In genomic region chr2:31638581-31639465, GRCm38 (mm10) we compare ENCODE assay signal across 14 mouse cellular contexts. TPM values are rescaled to one million over a fixed set of nuclear protein-coding genes. Genes with fewer than 3 reads are reported as not detected.
DNase-seq lines count a peak whose midpoint lies in the region; ATAC-seq and TF ChIP-seq lines count a peak whose summit lies in the region.
"Had no signal": no experiment of that assay in that cellular context is flagged by ENCODE, and none has a peak within 500 bp of the region (broad histone marks: within the 10 kb centered on the region; RNA-seq: fewer than 3 reads in every experiment).

No protein-coding gene starts in this region.

- no peak overlapping the region for H3K27ac ChIP-seq in lung, embryonic 14.5 days (ENCODE audit: low read depth)
- 0 out of 2 replicates have a peak overlapping the region, but pooled peaks have one; percentile 11 for H3K27ac ChIP-seq in embryonic facial prominence, embryonic 12.5 days
- H3K27ac ChIP-seq in limb, embryonic 10.5 days, result no peak overlapping the region
- no peak overlapping the region for H3K27ac ChIP-seq in neural tube, embryonic 12.5 days
- H3K27ac ChIP-seq: limb, embryonic 15.5 days had no signal

- H3K9me3 ChIP-seq in lung, embryonic 14.5 days (ENCODE audit: low read depth, low read length), result no peaks in the 10 kb centered on the region
- no peaks in the 10 kb centered on the region for H3K9me3 ChIP-seq in embryonic facial prominence, embryonic 12.5 days
- no peaks in the 10 kb centered on the region for H3K9me3 ChIP-seq in limb, embryonic 10.5 days (replicated peaks)
- no peaks in the 10 kb centered on the region for H3K9me3 ChIP-seq in neural tube, embryonic 12.5 days
- H3K9me3 ChIP-seq: limb, embryonic 15.5 days had no signal

- peaks cover 100% of the 10 kb centered on the region for H3K27me3 ChIP-seq in lung, embryonic 14.5 days (ENCODE audit: insufficient read depth, low read length)
- peaks cover 100% of the 10 kb centered on the region for H3K27me3 ChIP-seq in embryonic facial prominence, embryonic 12.5 days
- peaks cover 100% of the 10 kb centered on the region for H3K27me3 ChIP-seq in limb, embryonic 10.5 days (ENCODE audit: low read depth, poor library complexity, severe bottlenecking)
- H3K27me3 ChIP-seq in neural tube, embryonic 12.5 days (replicated peaks), result peaks cover 96% of the 10 kb centered on the region

- no peak for DNase-seq in lung, embryonic 14.5 days
- no peak for DNase-seq in lung, postnatal 14 days
- peak; percentile 59 for DNase-seq in limb, embryonic 10.5 days (ENCODE audit: low spot score)
- DNase-seq in adrenal gland, postnatal 10 days, result no peak
- no peak for DNase-seq in testis, postnatal 14 days (ENCODE audit: low spot score)
- DNase-seq in urinary bladder, postnatal 4 days (ENCODE audit: low spot score in 2 of 2), result no peak
- DNase-seq: lung, postnatal 36 days had no signal

- H3K4me2 ChIP-seq in lung, embryonic 14.5 days, result no peak overlapping the region
- peak overlapping the region; percentile 9; the same call in 1 of the 2 replicates for H3K4me2 ChIP-seq in embryonic facial prominence, embryonic 12.5 days (replicated peaks)
- peak overlapping the region; percentile 53 for H3K4me2 ChIP-seq in neural tube, embryonic 12.5 days (replicated peaks)
- H3K4me2 ChIP-seq: limb, embryonic 15.5 days had no signal

- H3K36me3 ChIP-seq in lung, embryonic 14.5 days (ENCODE audit: insufficient read depth), result no peaks in the 10 kb centered on the region
- no peaks in the 10 kb centered on the region for H3K36me3 ChIP-seq in embryonic facial prominence, embryonic 12.5 days
- H3K36me3 ChIP-seq in limb, embryonic 10.5 days, result no peaks in the 10 kb centered on the region
- no peaks in the 10 kb centered on the region for H3K36me3 ChIP-seq in neural tube, embryonic 12.5 days
- H3K36me3 ChIP-seq: limb, embryonic 15.5 days had no signal

- peaks cover 7% of the 10 kb centered on the region; the same call in 1 of the 2 replicates for H3K4me1 ChIP-seq in lung, embryonic 14.5 days (ENCODE audit: insufficient read depth)
- peaks cover 34% of the 10 kb centered on the region for H3K4me1 ChIP-seq in embryonic facial prominence, embryonic 12.5 days
- H3K4me1 ChIP-seq in limb, embryonic 10.5 days, result peaks cover 52% of the 10 kb centered on the region
- H3K4me1 ChIP-seq in neural tube, embryonic 12.5 days, result peaks cover 70% of the 10 kb centered on the region

- H3K9ac ChIP-seq in lung, embryonic 14.5 days, result no peak overlapping the region
- H3K9ac ChIP-seq in embryonic facial prominence, embryonic 12.5 days, result no peak overlapping the region
- H3K9ac ChIP-seq in neural tube, embryonic 12.5 days, result 0 out of 2 replicates have a peak overlapping the region, but pooled peaks have one; percentile 42
- H3K9ac ChIP-seq: limb, embryonic 15.5 days had no signal

- ATAC-seq in lung, embryonic 14.5 days (ENCODE audit: insufficient read depth), result no peak
- ATAC-seq in embryonic facial prominence, embryonic 12.5 days (ENCODE audit: insufficient number of reproducible peaks, insufficient read depth, low FRiP score, low TSS enrichment), result peak; percentile 11; the same call in 1 of the 2 replicates
- no peak for ATAC-seq in neural tube, embryonic 12.5 days (ENCODE audit: low FRiP score, low read depth)
- ATAC-seq: inflammation-experienced regulatory T-cells, adult 6 months had no signal

- 2% methylated on average over 33 of the region's 34 CpGs for WGBS in lung, embryonic 14.5 days
- under 1% methylated on average over 34 of the region's 34 CpGs for WGBS in embryonic facial prominence, embryonic 12.5 days
- WGBS in limb, embryonic 10.5 days, result 2% methylated on average over 32 of the region's 34 CpGs
- 2% methylated on average over 30 of the region's 34 CpGs for WGBS in neural tube, embryonic 12.5 days

- 0 out of 2 replicates have a peak overlapping the region, but pooled peaks have one; percentile 9 for H3K4me3 ChIP-seq in lung, embryonic 14.5 days (ENCODE audit: low read depth, low read length)
- H3K4me3 ChIP-seq in embryonic facial prominence, embryonic 12.5 days, result peak overlapping the region; percentile 15
- H3K4me3 ChIP-seq in limb, embryonic 10.5 days, result peak overlapping the region; percentile 18; the same call in 1 of the 2 replicates
- H3K4me3 ChIP-seq in neural tube, embryonic 12.5 days, result peak overlapping the region; percentile 34
- H3K4me3 ChIP-seq: limb, embryonic 15.5 days had no signal

- TF ChIP-seq CTCF in lung, embryonic 14.5 days (IDR thresholded peaks at IDR 0.05; ENCODE audit: low read depth), result no peak

RNA-seq across cellular contexts. Expression of gene Prdm12, which starts 1.0 kb away (rescaled TPM):
- not detected in 2 replicates for polyA plus RNA-seq in lung, embryonic 14.5 days (2014; fragmentation: Nextera tagmentation; extraction: Ambion mirVana)
- polyA plus RNA-seq in embryonic facial prominence, embryonic 12.5 days (2016; fragmentation: Nextera tagmentation; extraction: Ambion mirVana), result 9.4 and 14.9 TPM in 2 replicates
- 0.10 TPM in 1 of 2 replicates, not detected in the other for polyA plus RNA-seq in limb, embryonic 10.5 days (2016; fragmentation: Nextera tagmentation; extraction: Ambion mirVana)
- polyA plus RNA-seq in neural tube, embryonic 12.5 days (2016; fragmentation: Nextera tagmentation; extraction: Ambion mirVana), result 37.3 and 54.2 TPM in 2 replicates
- total RNA-seq in adrenal gland, postnatal 10 days (2021), result not detected
- total RNA-seq: CH12.LX; heart, adult 18-20 months had no signal
- polyA plus RNA-seq: inflammation-experienced regulatory T-cells, adult 6 months; limb, embryonic 15.5 days; stomach, embryonic 16.5 days had no signal

RNA-seq across cellular contexts. Expression of gene Exosc2, which starts 31.7 kb away (rescaled TPM):
- 65.5 and 70.4 TPM in 2 replicates for polyA plus RNA-seq in lung, embryonic 14.5 days (2014; fragmentation: Nextera tagmentation; extraction: Ambion mirVana)
- polyA plus RNA-seq in embryonic facial prominence, embryonic 12.5 days (2016; fragmentation: Nextera tagmentation; extraction: Ambion mirVana), result 79.6 and 79.7 TPM in 2 replicates
- polyA plus RNA-seq in limb, embryonic 10.5 days (2016; fragmentation: Nextera tagmentation; extraction: Ambion mirVana), result 113 and 131 TPM in 2 replicates
- 50.5 and 51.3 TPM in 2 replicates for polyA plus RNA-seq in neural tube, embryonic 12.5 days (2016; fragmentation: Nextera tagmentation; extraction: Ambion mirVana)
- 10 to 100 TPM; 20.9 to 23.0 TPM for total RNA-seq in adrenal gland, postnatal 10 days (2021)

RNA-seq across cellular contexts. Expression of gene Abl1, which starts 49.4 kb away (rescaled TPM):
- 52.6 and 54.4 TPM in 2 replicates for polyA plus RNA-seq in lung, embryonic 14.5 days (2014; fragmentation: Nextera tagmentation; extraction: Ambion mirVana)
- polyA plus RNA-seq in embryonic facial prominence, embryonic 12.5 days (2016; fragmentation: Nextera tagmentation; extraction: Ambion mirVana), result 64.8 and 67.5 TPM in 2 replicates
- 65.0 and 70.5 TPM in 2 replicates for polyA plus RNA-seq in limb, embryonic 10.5 days (2016; fragmentation: Nextera tagmentation; extraction: Ambion mirVana)
- 38.2 and 38.6 TPM in 2 replicates for polyA plus RNA-seq in neural tube, embryonic 12.5 days (2016; fragmentation: Nextera tagmentation; extraction: Ambion mirVana)
- total RNA-seq in adrenal gland, postnatal 10 days (2021), result 10 to 100 TPM; 54.7 to 73.2 TPM
